Mouse (Mus musculus): ENCODE measurements at regions not wholly inside any gene's neighbourhood (a gene's known extent, or its start where the extent isn't known, plus 50 kb on each side); places are given as distances from the start of the nearest gene placed in this dataset.

DNA sequence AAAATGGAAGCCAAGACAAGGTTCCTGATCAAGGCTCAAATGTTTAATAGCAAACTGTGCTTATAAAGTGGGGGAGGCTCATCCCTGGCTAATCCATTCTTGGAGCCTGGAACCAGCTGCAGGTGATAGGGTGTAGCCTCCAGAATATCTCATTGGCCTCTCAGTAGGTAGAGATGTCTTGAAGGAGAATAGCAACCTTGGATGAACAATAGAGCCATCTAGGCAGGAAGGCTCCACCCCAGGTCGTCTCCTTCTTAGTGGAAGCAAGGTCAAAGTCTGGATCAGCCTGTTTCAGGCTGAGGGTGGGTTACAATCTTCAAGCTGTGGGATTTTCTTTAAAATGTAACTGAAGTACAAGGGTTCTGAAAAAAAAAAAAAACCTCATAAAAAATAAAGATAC is 63.9 kb upstream of the Esp8 start:
- in situ Hi-C loops (cut with MboI; ENCODE audit: unreplicated experiment in 2 of 2) = no loop called here

DNA sequence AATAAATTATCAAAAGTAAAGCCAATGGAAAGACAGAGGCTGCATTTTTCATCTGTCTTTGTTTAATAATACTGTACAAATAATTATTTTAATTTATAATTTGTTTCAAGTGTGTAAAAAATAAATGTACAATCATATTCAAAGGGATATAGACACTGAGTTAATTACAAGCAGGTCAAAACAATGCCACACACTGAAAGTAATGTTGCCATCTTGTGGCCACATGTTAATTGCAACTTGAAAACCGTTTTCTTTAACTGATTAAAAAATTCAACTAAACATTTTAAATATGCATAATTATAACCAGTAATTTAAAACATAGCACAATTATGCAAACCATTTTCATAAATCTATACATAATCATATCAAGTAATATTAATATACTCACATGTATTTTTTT is 89.4 kb upstream of the Esp8 start:
- in situ Hi-C loops (cut with MboI; ENCODE audit: unreplicated experiment in 2 of 2) = no loop called here

GRCm38 (mm10) chr17:40418651-40419050 is 99.6 kb upstream of the Crisp1 start:
- in situ Hi-C loops (cut with MboI; ENCODE audit: unreplicated experiment in 2 of 2) = no loop called here

- in situ Hi-C loops (cut with MboI; ENCODE audit: unreplicated experiment in 2 of 2) = loop anchor here (5.0 to 25.0 kb wide), 3 partner anchors 100 to 428 kb away; partner anchors contain the start of genes Crisp2 (in 2 of the 2) and Rhag (in 2 of the 2)
Observed at GRCm38 (mm10) chr17:40384567-40384966, 65.6 kb upstream of the Crisp1 start.

DNA sequence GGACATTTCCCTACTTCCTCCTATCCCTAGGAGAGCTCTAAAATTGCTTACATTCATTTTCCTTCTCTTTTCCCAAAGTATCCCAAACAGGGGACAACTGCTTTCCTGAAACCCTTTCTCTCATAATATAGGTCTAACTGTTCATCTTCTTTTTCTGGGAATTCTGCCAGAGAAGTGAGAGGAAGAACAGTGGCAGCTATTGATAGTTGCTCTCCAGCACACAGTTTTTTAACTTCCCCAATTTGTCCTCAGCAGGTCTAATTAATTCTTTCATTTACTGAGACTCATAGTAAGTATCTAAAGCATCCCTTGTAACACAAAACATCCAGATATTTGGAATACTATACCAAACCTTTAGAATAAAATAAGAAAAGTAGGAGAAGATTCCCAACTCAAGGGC is 53.7 kb upstream of the Crisp1 start:
- in situ Hi-C loops (cut with MboI; ENCODE audit: unreplicated experiment in 2 of 2) = no loop called here

All from v-Abl transformed pro-B cells (cell line).